Comparison of ENCODE assay signal across 8 mouse cellular contexts in the genomic region with DNA sequence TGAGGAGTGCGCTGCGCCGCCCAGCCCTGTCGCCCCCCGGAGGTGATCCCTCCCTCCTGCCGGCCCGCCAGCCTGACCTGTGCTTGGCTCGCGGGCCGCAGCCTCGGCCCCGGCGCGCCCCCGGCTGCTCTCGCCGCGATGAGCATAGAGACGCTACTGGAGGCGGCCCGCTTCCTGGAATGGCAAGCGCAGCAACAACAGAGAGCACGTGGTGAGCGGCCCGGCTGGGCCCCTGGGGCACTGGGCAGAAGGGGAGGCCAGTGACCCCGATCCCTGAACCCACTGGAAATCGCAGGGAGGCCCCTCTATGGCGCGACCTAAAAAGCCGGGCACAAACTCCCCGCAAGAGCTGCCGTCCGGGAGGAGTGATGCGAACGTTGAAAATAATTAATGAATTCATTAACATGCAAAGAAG. TPM values are rescaled to one million over a fixed set of nuclear protein-coding genes. Genes with fewer than 3 reads are reported as not detected.
DNase-seq lines count a peak whose midpoint lies in the region; ATAC-seq and TF ChIP-seq lines count a peak whose summit lies in the region.

No protein-coding gene starts in this region.

- no peaks in the 10 kb centered on the region for H3K27me3 ChIP-seq in MEL (ENCODE audit: control insufficient read depth in 1 of 2, insufficient read depth in 2 of 2, low read length in 2 of 2)
- H3K27me3 ChIP-seq in heart, embryonic 12.5 days (replicated peaks), result no peaks in the 10 kb centered on the region
- H3K27me3 ChIP-seq in kidney, embryonic 16.5 days (ENCODE audit: insufficient read depth, low read length), result no peaks in the 10 kb centered on the region

- no peak for TF ChIP-seq RAD21 in MEL (IDR thresholded peaks at IDR 0.05; ENCODE audit: low read depth, low read length)

- WGBS in heart, embryonic 12.5 days, result under 1% methylated on average over 35 of the region's 35 CpGs
- 0% methylated on average over 35 of the region's 35 CpGs for WGBS in kidney, embryonic 16.5 days

- H3K36me3 ChIP-seq in MEL (ENCODE audit: control insufficient read depth in 1 of 2, insufficient read depth in 2 of 2, low read length in 2 of 2), result peaks cover 0 to 30% of the 10 kb centered on the region in 2 experiments; a peak in 2 of 4 replicates
- no peaks in the 10 kb centered on the region for H3K36me3 ChIP-seq in heart, embryonic 12.5 days
- H3K36me3 ChIP-seq in kidney, embryonic 16.5 days (ENCODE audit: insufficient read depth, low read length), result no peaks in the 10 kb centered on the region

- H3K4me1 ChIP-seq in MEL (ENCODE audit: control insufficient read depth in 1 of 2, insufficient read depth in 2 of 2, low read length in 2 of 2), result peaks cover 0 to 32% of the 10 kb centered on the region in 2 experiments; a peak in 3 of 4 replicates
- H3K4me1 ChIP-seq in cortical plate, adult 2 months (ENCODE audit: control insufficient read depth, insufficient read depth, low read length), result 0 out of 2 replicates have a peak, but pooled peaks cover 3% of the 10 kb centered on the region
- H3K4me1 ChIP-seq in heart, embryonic 12.5 days (replicated peaks), result peaks cover 50% of the 10 kb centered on the region
- peaks cover 41% of the 10 kb centered on the region for H3K4me1 ChIP-seq in kidney, embryonic 16.5 days (ENCODE audit: insufficient read depth, low read length)

- peak overlapping the region; percentile 76 for H3K27ac ChIP-seq in MEL (ENCODE audit: control insufficient read depth, low read depth, low read length)
- peak overlapping the region; percentile 64 for H3K27ac ChIP-seq in cortical plate, adult 2 months (ENCODE audit: insufficient read depth, low read length)
- H3K27ac ChIP-seq in heart, embryonic 12.5 days (ENCODE audit: poor library complexity, severe bottlenecking), result peak overlapping the region; percentile 100
- peak overlapping the region; percentile 97 for H3K27ac ChIP-seq in kidney, embryonic 16.5 days (ENCODE audit: low read length)

- no peak for TF ChIP-seq EP300 in MEL (IDR thresholded peaks at IDR 0.05; ENCODE audit: low read depth in 1 of 2, low read length in 2 of 2)

- H3K4me3 ChIP-seq in MEL (ENCODE audit: control insufficient read depth in 1 of 2, insufficient read depth in 1 of 2, low read depth in 2 of 2, low read length in 2 of 2), result peak overlapping the region; percentile 56 to 74
- H3K4me3 ChIP-seq in cortical plate, adult 2 months (ENCODE audit: insufficient read depth, low read length), result peak overlapping the region; percentile 90
- peak overlapping the region; percentile 88 for H3K4me3 ChIP-seq in heart, embryonic 12.5 days
- peak overlapping the region; percentile 90 for H3K4me3 ChIP-seq in kidney, embryonic 16.5 days (ENCODE audit: low read length)

- 0 out of 2 replicates have a peak, but pooled peaks have one; percentile 0 for ATAC-seq in heart, embryonic 12.5 days (ENCODE audit: insufficient number of reproducible peaks, low FRiP score)
- ATAC-seq in kidney, embryonic 16.5 days (ENCODE audit: low FRiP score, low TSS enrichment), result no peak
- ATAC-seq in inflammation-experienced regulatory T-cells, adult 6 months, result no peak

- no peak for TF ChIP-seq CTCF in MEL (IDR thresholded peaks at IDR 0.05 in 2 of 3, conservative IDR thresholded peaks at IDR 0.05 in 1 of 3; ENCODE audit: control insufficient read depth in 1 of 3, insufficient read depth in 1 of 3, low read depth in 2 of 3, low read length in 3 of 3, poor library complexity in 1 of 3, severe bottlenecking in 1 of 3)
- no peak for TF ChIP-seq CTCF in cortical plate, adult 2 months (IDR thresholded peaks at IDR 0.05; ENCODE audit: extremely low read depth, insufficient read depth, low read length)

- H3K9ac ChIP-seq in MEL (ENCODE audit: control insufficient read depth, low read depth, low read length, poor library complexity, severe bottlenecking), result peak overlapping the region; percentile 78
- peak overlapping the region; percentile 91 for H3K9ac ChIP-seq in heart, embryonic 12.5 days
- H3K9ac ChIP-seq in kidney, embryonic 16.5 days (replicated peaks; ENCODE audit: low read length), result peak overlapping the region; percentile 89

- H3K79me2 ChIP-seq in MEL (ENCODE audit: control insufficient read depth, insufficient read depth, low read length, poor library complexity), result peaks cover 39% of the 10 kb centered on the region

- H3K9me3 ChIP-seq in MEL (replicated peaks; ENCODE audit: insufficient read depth, low read length), result no peaks in the 10 kb centered on the region
- no peaks in the 10 kb centered on the region for H3K9me3 ChIP-seq in heart, embryonic 12.5 days (replicated peaks)
- no peaks in the 10 kb centered on the region for H3K9me3 ChIP-seq in kidney, embryonic 16.5 days (ENCODE audit: low read length)

- no peak; a peak in 1 of 4 replicates for TF ChIP-seq POLR2A in MEL (IDR thresholded peaks at IDR 0.05; ENCODE audit: control insufficient read depth in 1 of 2, insufficient read depth in 1 of 2, low read depth in 1 of 2, low read length in 2 of 2, poor library complexity in 1 of 2)
- no peak for TF ChIP-seq POLR2A in cortical plate, adult 2 months (IDR thresholded peaks at IDR 0.05; ENCODE audit: extremely low read depth, insufficient read depth, low read length)

- peak overlapping the region; percentile 94 for H3K4me2 ChIP-seq in heart, embryonic 12.5 days
- H3K4me2 ChIP-seq in kidney, embryonic 16.5 days (replicated peaks; ENCODE audit: low read depth, low read length), result peak overlapping the region; percentile 85

- DNase-seq in B cell, adult 2 months, result peak; percentile 72 to 75
- peak; percentile 79 for DNase-seq in MEL (ENCODE audit: low read depth, low spot score)
- DNase-seq in lung, postnatal 14 days, result peak; percentile 51
- peak; percentile 61 to 69 for DNase-seq in spleen, postnatal 10 days (ENCODE audit: low spot score in 2 of 2)

TF ChIP-seq in MEL, 35 proteins besides CTCF, POLR2A, EP300 and RAD21:
- TF ChIP-seq USF2 (IDR thresholded peaks at IDR 0.05; ENCODE audit: borderline replicate concordance in 1 of 2, insufficient read depth in 1 of 2, low read depth in 1 of 2, low read length in 2 of 2) (no peak), NRF1 (IDR thresholded peaks at IDR 0.05; ENCODE audit: insufficient read depth, low read depth, low read length, poor library complexity, severe bottlenecking) (no peak), MYC (IDR thresholded peaks at IDR 0.05; ENCODE audit: low read depth, low read length) (no peak), E2F4 (IDR thresholded peaks at IDR 0.05; ENCODE audit: borderline replicate concordance, low read depth, low read length) (no peak), TCF12 (IDR thresholded peaks at IDR 0.05; ENCODE audit: low read depth, low read length) (0 out of 2 replicates have a peak, but pooled peaks have one; percentile 3), MXI1 (IDR thresholded peaks at IDR 0.05; ENCODE audit: low read depth, low read length) (peak; percentile 70), UBTF (IDR thresholded peaks at IDR 0.05; ENCODE audit: borderline replicate concordance, insufficient read depth, low read depth, low read length) (0 out of 2 replicates have a peak, but pooled peaks have one; percentile 81), GABPA (IDR thresholded peaks at IDR 0.05; ENCODE audit: low read depth, low read length) (no peak), POLR2AphosphoS5 (IDR thresholded peaks at IDR 0.05; ENCODE audit: borderline replicate concordance, low read depth, low read length) (no peak), ELF1 (IDR thresholded peaks at IDR 0.05; ENCODE audit: low read depth, low read length) (peak; percentile 12; the same call in 1 of the 2 replicates), RCOR1 (IDR thresholded peaks at IDR 0.05; ENCODE audit: low read depth, low read length) (no peak), MAX (IDR thresholded peaks at IDR 0.05; ENCODE audit: low read length) (peak; percentile 82), MEF2A (IDR thresholded peaks at IDR 0.05; ENCODE audit: extremely low read depth, insufficient replicate concordance, low read depth, low read length, poor library complexity, severe bottlenecking) (no peak), SIN3A (IDR thresholded peaks at IDR 0.05; ENCODE audit: low read length) (no peak), CHD1 (IDR thresholded peaks at IDR 0.05; ENCODE audit: low read depth, low read length) (no peak), BHLHE40 (IDR thresholded peaks at IDR 0.05; ENCODE audit: borderline replicate concordance, low read depth, low read length) (no peak), TAL1 (IDR thresholded peaks at IDR 0.05; ENCODE audit: low read length) (no peak), USF1 (IDR thresholded peaks at IDR 0.05; ENCODE audit: low read depth, low read length) (peak; percentile 47; the same call in 1 of the 2 replicates)
TF ChIP-seq in MEL: peak in this region for 6.

RNA-seq across cellular contexts. Expression of a gene that starts 0.5 kb away (rescaled TPM):
- 5.8 and 7.7 TPM in 2 replicates for total RNA-seq in MEL (2012; rRNA removed)
- polyA plus RNA-seq in MEL (2012; ENCODE audit: insufficient read depth in 1 of 2, insufficient read length in 2 of 2, low read depth in 1 of 2, low replicate concordance in 2 of 2, missing spikeins in 1 of 2), result 10 to 100 TPM in 1 of 2 experiments, not detected in 1; 37.3 TPM
- polyA plus RNA-seq in cortical plate, adult 2 months (2012; rRNA removed), result 19.9 and 22.1 TPM in 2 replicates
- polyA plus RNA-seq in heart, embryonic 12.5 days (2016; fragmentation: Nextera tagmentation; extraction: Ambion mirVana), result 4.0 and 4.8 TPM in 2 replicates
- polyA plus RNA-seq in kidney, embryonic 16.5 days (2015; fragmentation: Nextera tagmentation; extraction: Ambion mirVana), result 4.7 and 4.8 TPM in 2 replicates
- 1 to 10 TPM; 4.8 to 6.5 (median 6.3) TPM for polyA plus RNA-seq in inflammation-experienced regulatory T-cells, adult 6 months (2017; shearing (Covaris generic))
